Mouse (Mus musculus) limb, embryonic 15.5 days (tissue): ENCODE measurements around the gene C2cd4c. TPM values are rescaled to one million over a fixed set of nuclear protein-coding genes. Genes with fewer than 3 reads are reported as not detected.

Source experiments
- ATAC-seq: fragments of 200-750 bp; cut with Nextera tagmentation; 2 replicates; pipeline ENCODE4 v1.8.0; 2017; ENCODE audit warnings: low read depth, moderate TSS enrichment; ENCODE audit not compliant: insufficient number of reproducible peaks, low FRiP score, low TSS enrichment
- H3K27ac ChIP-seq: fragments of 300-500 bp; sonication (generic); 2 replicates; pipeline ENCODE4 v1.5.1; 2015; ENCODE audit warnings: moderate library complexity, mild to moderate bottlenecking, inconsistent platforms
- H3K27me3 ChIP-seq: fragments of 300-500 bp; sonication (generic); 2 replicates; pipeline ENCODE4 v1.6.1; 2015; ENCODE audit warnings: inconsistent platforms
- H3K36me3 ChIP-seq: fragments of 300-500 bp; sonication (generic); 2 replicates; pipeline ENCODE4 v1.6.1; 2015; ENCODE audit warnings: inconsistent platforms
- H3K4me1 ChIP-seq: fragments of 300-500 bp; sonication (generic); 2 replicates; pipeline ENCODE4 v1.6.1; 2015; ENCODE audit warnings: inconsistent platforms
- H3K4me2 ChIP-seq: fragments of 300-500 bp; sonication (generic); 2 replicates; pipeline ENCODE4 v1.6.1; 2015; ENCODE audit warnings: mild to moderate bottlenecking, inconsistent platforms
- H3K4me3 ChIP-seq: fragments of 300-500 bp; sonication (generic); 2 replicates; pipeline ENCODE4 v1.5.1; 2015; ENCODE audit warnings: mild to moderate bottlenecking, inconsistent platforms
- H3K9ac ChIP-seq: fragments of 300-500 bp; sonication (generic); 2 replicates; pipeline ENCODE4 v1.6.1; 2015; ENCODE audit warnings: inconsistent platforms
- H3K9me3 ChIP-seq: fragments of 300-500 bp; sonication (generic); 2 replicates; pipeline ENCODE4 v1.6.1; 2016; ENCODE audit warnings: inconsistent platforms
- WGBS: fragments of 180-500 bp; shearing (Covaris S2); methylation state at CpG from one replicate; pipeline ENCODE4 v1.1.7; 2015; 5-methylcytosine and 5-hydroxymethylcytosine counted together
- polyA plus RNA-seq: library from polyadenylated mRNA; unstranded; fragments of >200 nt; fragmentation: Nextera tagmentation; extraction: Ambion mirVana; gene quantifications from 2 replicates; pipeline ENCODE4 v1.2.1, GENCODE M21; 2015

Gene C2cd4c
- not detected in 2 replicates for polyA plus RNA-seq

DNA sequence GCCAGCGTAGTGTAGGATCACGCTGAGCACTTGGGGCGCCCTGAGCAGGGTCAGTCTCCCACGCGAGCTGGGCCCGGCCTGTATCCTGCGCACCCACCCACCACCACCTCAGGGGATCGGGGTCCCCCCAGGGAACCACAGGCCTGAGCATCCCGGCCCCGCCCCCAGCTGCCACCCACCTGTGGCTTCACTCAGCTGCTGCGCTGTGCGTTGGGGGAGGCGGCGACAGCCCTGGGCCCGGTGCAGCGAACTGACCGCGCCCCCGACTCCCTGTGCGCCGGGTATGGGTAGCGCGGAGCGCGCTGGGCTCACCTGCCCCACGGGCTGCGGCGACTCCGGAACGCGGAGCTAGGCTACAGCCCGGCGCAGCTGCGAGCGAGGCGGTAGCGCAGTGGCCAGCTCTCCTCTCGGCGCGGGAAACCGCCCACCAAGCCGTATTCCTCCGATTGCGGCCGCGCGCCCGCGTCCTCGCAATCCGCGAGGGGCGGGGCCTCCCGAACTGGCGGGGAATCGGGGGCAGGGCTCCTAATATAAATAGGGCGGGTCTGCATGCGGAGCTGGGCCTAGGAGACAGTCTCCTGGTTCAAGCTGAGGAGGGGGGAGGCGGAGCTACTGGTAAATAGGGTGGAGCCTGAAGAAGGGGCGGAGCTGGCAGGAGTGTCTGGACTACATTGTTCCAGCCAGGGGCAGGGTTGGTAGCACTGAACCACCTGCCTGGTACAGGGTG, at the start of gene C2cd4c:
TSS of gene C2cd4c (minus strand) at position 448 of the 727 bp plus-strand sequence.
- Histone ChIP-seq H3K4me1 (peaks cover 28% of the 10 kb centered on the region), H3K9me3 (no peaks in the 10 kb centered on the region), H3K27me3 (peaks cover 53% of the 10 kb centered on the region), H3K36me3 (no peaks in the 10 kb centered on the region), H3K4me2 (peak within 1 kb of the TSS; percentile 95), H3K27ac (no peak within 1 kb of the TSS), H3K4me3 (peak within 1 kb of the TSS; percentile 56), H3K9ac (peak within 1 kb of the TSS; percentile 31)
- peak; percentile 56 for ATAC-seq
- under 1% methylated on average over 60 of the region's 60 CpGs for WGBS

DNA sequence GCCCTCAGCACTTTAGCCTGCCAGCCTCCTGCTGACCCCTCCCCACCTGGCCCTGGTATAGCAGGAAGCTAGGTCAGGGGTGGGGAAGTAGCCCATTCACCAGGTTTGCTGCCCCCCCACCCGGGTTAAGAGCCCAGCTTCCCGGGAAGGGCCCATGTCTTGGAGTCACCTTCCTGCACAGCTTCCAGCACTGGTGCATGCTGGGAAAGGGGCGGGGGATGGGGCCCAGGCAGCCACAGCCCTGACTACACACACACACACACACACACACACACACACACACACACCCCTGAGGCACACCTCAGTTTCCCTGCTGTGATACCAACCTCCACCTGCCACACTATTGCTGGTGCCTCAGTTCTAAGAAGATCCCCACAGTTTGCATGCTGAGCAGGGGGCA, 48.0 kb upstream of the C2cd4c start:
- WGBS = 34% methylated on average over 3 of the region's 3 CpGs
- Histone ChIP-seq H3K4me3 (no peak overlapping the region), H3K36me3 (no peaks in the 10 kb centered on the region), H3K9me3 (no peaks in the 10 kb centered on the region), H3K27me3 (no peaks in the 10 kb centered on the region), H3K9ac (no peak overlapping the region), H3K4me1 (peaks cover 3% of the 10 kb centered on the region; the same call in 1 of the 2 replicates), H3K27ac (no peak overlapping the region), H3K4me2 (no peak overlapping the region)
- no peak for ATAC-seq

DNA sequence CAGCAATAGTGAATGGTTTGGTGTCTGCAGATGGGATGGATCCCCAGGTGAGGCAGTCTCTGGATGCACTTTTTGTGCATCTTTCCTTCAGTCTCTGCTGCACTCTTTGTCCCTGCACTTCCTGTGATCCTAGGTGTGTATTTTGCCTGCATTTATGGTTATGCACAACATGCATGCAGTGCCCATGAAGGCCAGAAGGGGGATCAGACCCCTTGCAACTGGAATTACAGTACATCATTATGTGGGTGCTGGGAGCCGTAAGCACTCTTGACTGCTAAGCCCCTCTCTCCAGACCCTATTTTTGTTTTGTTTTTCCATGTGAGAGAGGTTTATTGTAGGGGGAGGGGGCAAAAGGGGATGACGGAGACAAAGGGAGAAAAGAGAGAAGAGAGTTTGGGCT, 46.5 kb upstream of the C2cd4c start:
- H3K9me3 ChIP-seq = no peaks in the 10 kb centered on the region
- no peak overlapping the region for H3K27ac ChIP-seq
- H3K27me3 ChIP-seq = peaks cover under 1% of the 10 kb centered on the region; the same call in 1 of the 2 replicates
- WGBS = 61% methylated on average over 2 of the region's 2 CpGs
- ATAC-seq = no peak
- no peak overlapping the region for H3K4me3 ChIP-seq
- H3K36me3 ChIP-seq = no peaks in the 10 kb centered on the region
- no peak overlapping the region for H3K4me2 ChIP-seq
- H3K9ac ChIP-seq = no peak overlapping the region
- peaks cover 3% of the 10 kb centered on the region; the same call in 1 of the 2 replicates for H3K4me1 ChIP-seq

DNA sequence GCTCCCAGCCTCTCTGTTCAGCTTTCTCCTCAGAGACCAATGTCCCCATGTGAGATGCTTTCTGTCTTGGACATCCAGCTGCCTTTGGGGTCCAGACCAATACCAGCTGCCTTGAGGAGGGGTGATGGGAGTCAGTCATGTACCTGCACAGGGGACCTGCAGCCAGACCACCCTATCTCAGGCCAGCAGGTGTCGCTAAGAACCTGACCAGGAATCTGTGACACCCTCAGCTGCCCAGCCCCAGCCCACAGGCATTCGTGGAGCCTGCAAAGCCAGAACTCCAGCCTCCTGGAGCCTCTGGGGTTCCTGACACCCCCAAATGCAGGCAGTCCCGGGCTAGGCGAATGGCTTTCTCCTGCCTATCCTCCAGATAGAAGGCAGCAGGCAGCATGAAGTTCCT, 45.0 kb upstream of the C2cd4c start:
- Histone ChIP-seq H3K9me3 (no peaks in the 10 kb centered on the region), H3K36me3 (no peaks in the 10 kb centered on the region), H3K4me1 (no peaks in the 10 kb centered on the region; the same call in 1 of the 2 replicates), H3K4me2 (no peak overlapping the region), H3K9ac (no peak overlapping the region), H3K4me3 (no peak overlapping the region), H3K27ac (no peak overlapping the region), H3K27me3 (peaks cover 4% of the 10 kb centered on the region; the same call in 1 of the 2 replicates)
- 7% methylated on average over 4 of the region's 4 CpGs for WGBS
- ATAC-seq = no peak

DNA sequence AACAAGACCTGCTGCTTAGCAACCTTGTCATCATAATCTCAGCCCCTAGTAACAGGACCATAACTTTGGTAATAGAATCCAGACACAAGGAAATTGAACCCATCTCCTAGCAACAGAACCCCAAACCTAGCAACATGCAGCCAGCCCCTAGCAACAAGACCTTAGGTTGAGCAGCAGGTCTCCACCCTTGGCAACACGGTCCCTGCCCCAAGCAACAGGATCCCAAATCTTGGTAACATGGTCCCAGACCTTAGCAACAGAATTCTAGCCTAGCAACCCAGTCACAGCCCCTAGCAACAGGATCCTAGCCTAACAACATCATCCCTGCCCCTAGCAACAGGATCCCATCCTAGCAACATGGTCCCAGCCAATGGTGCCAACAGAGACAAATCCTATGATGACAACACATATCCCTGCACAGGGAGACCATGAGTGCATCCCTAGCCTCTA, 41.1 kb upstream of the C2cd4c start:
- Histone ChIP-seq H3K4me1 (no peaks in the 10 kb centered on the region), H3K4me3 (no peak overlapping the region), H3K27me3 (peaks cover 9% of the 10 kb centered on the region; the same call in 1 of the 2 replicates), H3K36me3 (no peaks in the 10 kb centered on the region), H3K4me2 (no peak overlapping the region), H3K9me3 (no peaks in the 10 kb centered on the region), H3K27ac (no peak overlapping the region), H3K9ac (no peak overlapping the region)
- 30% methylated on average over 1 of the region's 1 CpGs for WGBS
- peak; percentile 53 for ATAC-seq

DNA sequence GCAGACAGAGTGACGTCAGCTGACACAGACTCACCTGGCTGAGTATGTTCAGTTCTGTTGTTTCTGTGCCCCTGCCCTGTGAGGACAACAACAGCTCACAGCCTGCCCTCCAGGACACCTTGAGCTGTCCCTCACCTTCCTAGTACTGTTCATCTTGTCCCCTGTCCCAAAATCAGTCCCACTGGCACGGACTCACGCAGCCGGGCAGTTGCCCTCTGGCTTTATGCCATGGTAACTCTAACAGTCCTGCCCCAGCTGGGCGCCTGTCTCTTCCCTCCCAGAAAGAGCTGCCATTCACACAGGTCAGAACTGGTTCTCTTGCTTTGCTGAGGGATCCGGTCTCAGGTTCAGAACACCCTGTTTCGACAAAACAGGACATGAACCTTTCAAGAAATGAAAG, 39.0 kb upstream of the C2cd4c start:
- Histone ChIP-seq H3K9ac (no peak overlapping the region), H3K4me3 (no peak overlapping the region), H3K4me2 (no peak overlapping the region), H3K27ac (no peak overlapping the region), H3K4me1 (no peaks in the 10 kb centered on the region), H3K9me3 (no peaks in the 10 kb centered on the region), H3K36me3 (no peaks in the 10 kb centered on the region), H3K27me3 (peaks cover 9% of the 10 kb centered on the region; the same call in 1 of the 2 replicates)
- no peak for ATAC-seq
- 76% methylated on average over 7 of the region's 7 CpGs for WGBS

DNA sequence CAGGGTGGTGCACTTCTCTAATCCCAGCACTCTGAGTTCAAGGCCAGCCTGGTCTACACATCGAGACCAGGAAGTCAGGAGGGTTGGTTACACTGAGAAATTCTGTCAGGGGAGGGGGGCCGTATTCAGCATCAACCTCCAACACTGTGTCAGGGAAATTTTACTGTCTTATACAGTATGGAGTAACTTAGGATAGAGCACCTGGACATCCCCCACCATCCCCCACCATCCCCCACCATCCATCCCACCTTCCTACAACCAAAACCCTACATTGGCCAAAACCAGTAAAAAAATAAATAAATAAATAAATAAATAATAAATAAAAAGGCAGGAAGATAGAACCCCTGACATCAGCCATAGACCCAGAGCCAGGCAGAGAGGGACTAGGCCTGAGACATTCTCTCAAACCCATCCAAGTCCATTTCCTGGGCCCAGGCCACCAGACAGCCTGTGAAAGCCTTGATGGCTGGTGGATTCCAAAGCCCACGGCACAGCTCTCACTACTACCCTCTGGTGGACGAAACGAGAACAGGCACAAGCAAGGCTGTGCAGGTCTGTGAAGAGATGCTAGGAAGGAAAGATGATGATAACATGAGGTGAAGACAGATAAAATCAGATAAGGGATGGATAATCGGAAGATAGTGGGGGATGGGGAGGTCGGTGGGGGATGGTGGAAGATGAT, 35.4 kb upstream of the C2cd4c start:
- WGBS = 30% methylated on average over 7 of the region's 7 CpGs
- H3K27me3 ChIP-seq = peaks cover 6% of the 10 kb centered on the region; the same call in 1 of the 2 replicates
- no peak for ATAC-seq
- H3K4me3 ChIP-seq = no peak overlapping the region
- no peak overlapping the region for H3K27ac ChIP-seq
- H3K9me3 ChIP-seq = no peaks in the 10 kb centered on the region
- H3K9ac ChIP-seq = no peak overlapping the region
- no peak overlapping the region for H3K4me2 ChIP-seq
- H3K36me3 ChIP-seq = no peaks in the 10 kb centered on the region
- no peaks in the 10 kb centered on the region for H3K4me1 ChIP-seq

DNA sequence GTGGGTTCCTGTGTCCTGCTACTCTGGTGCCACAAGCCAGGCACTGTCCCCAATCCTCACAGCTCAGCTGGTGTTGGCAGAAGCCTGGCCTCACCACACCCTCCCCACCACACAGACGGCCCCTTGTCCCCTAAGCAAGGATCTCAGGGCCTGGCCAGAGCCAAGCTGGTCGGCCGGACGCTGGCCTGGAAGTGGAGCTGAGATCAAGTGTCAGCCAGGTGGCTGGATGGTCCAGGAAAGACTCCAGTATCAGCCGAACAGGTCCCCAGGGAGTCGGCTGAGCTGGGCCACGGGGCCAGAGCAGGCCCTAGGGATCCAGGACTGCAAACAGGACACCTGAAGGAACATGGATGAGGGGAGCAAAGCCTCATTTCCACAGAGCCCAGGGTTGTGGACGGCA, 31.9 kb upstream of the C2cd4c start, which contains the start of gene Odf3l2:
TSS of gene Odf3l2 (minus strand) at position 28 of the 400 bp plus-strand sequence.
- H3K27ac ChIP-seq = no peak within 1 kb of the TSS
- no peak within 1 kb of the TSS for H3K4me3 ChIP-seq
- whole genome bisulfite sequencing = 57% methylated on average over 8 of the region's 8 CpGs
- no peaks in the 10 kb centered on the region for H3K27me3 ChIP-seq
- no peaks in the 10 kb centered on the region for H3K36me3 ChIP-seq
- peak; percentile 25; the same call in 1 of the 2 replicates for ATAC-seq
- no peak within 1 kb of the TSS for H3K9ac ChIP-seq
- no peak within 1 kb of the TSS for H3K4me2 ChIP-seq
- no peaks in the 10 kb centered on the region for H3K4me1 ChIP-seq
- H3K9me3 ChIP-seq = no peaks in the 10 kb centered on the region

DNA sequence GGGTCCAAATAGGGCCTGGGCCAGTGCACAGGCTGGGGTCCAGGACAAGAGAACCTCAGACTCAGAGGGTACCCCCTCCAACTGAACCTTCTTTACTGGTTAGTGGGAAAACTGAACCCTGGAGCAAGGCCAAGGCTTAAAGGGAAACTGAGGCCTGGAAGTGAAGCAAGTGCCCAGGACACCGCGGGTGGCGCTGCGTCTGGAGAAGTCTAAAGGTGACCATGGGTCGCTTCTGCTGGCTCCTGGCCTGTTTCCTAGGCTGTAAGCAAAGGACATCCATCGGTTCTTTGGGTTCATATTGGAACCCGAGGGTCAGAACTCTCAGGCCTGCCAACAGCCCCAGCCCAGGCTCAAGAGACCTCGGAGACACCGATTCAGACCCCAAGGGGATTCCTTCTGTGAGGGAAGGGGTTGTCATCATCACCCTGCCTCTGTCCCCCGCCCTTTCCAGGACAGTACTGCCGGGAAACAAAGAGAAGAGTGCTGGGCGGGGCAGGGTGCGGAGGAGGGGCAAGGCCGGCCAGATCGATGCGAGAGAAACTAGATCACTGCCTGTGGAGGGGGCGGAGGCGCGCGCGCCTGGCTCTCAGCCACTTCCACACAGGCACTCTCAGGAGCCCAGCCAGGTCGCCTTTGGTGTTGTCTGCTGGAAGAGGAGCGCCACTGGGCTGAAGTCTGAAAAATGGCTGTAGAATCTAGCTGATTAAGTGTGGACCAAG, 24.8 kb upstream of the C2cd4c start:
- Histone ChIP-seq H3K4me2 (peak overlapping the region; percentile 94), H3K27me3 (peaks cover 35% of the 10 kb centered on the region), H3K4me1 (peaks cover 31% of the 10 kb centered on the region), H3K4me3 (peak overlapping the region; percentile 70), H3K27ac (0 out of 2 replicates have a peak overlapping the region, but pooled peaks have one; percentile 76), H3K36me3 (no peaks in the 10 kb centered on the region), H3K9me3 (no peaks in the 10 kb centered on the region), H3K9ac (0 out of 2 replicates have a peak overlapping the region, but pooled peaks have one; percentile 60)
- no peak for ATAC-seq
- WGBS = 10% methylated on average over 20 of the region's 23 CpGs

DNA sequence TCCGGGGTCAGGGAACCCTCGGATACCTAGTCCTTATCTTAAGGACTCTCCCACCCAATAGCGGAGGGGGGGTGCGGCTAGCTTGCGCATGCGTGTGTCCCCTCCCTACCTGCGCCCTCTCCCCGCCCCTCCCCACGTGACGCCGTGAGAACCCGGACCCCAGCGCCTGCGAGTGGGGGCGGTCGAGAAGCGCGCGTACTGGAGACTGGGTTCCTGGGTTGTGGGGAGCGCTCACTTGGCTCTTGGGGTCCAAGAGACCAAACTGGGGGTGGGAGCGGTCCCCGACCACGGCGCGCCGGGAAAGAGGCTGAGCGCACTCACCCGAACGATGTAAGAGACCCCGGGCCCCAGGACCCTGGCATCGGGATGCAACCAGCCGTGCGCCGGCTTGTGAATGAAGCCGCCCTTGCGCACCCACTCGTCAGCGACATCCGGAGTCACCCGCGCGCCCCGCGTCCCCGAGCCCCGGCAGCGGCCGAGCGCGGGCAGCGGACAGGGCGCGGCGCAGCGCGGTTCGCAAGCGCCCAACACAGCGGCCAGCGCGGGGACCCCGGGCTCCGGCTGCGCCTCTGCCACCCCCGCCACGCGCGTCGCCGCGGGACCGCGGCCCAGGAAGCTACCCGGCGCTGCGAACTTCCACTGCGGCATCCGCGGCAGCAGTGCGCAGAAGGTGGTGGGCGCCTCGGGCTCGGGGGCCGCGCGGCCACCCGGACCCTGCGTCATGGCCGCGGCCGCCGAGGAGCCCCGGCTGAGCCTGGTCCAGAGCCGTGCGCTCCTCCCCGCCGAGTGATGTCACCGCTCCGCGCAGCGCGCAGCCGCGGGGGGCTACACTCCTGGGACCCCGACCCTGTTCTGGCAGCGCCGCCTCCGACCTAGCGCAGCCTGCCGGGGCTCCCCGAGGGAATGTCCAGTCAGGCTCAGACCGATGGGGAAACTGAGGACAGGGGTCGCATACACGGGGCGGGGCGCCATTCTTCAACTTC, 23.6 kb upstream of the C2cd4c start, which contains the start of gene Shc2:
TSS of gene Shc2 (minus strand) at position 791 of the 983 bp plus-strand sequence.
- ATAC-seq = peak; percentile 69
- WGBS = under 1% methylated on average over 95 of the region's 116 CpGs

More for the DNA sequence above, 23.6 kb upstream of the C2cd4c start, which contains the start of gene Shc2:
- H3K4me3 ChIP-seq = peak within 1 kb of the TSS; percentile 70
- H3K4me2 ChIP-seq = peak within 1 kb of the TSS; percentile 94
- H3K9ac ChIP-seq = peak within 1 kb of the TSS; percentile 60
- peak within 1 kb of the TSS; percentile 76 for H3K27ac ChIP-seq
- no peaks in the 10 kb centered on the region for H3K9me3 ChIP-seq
- H3K4me1 ChIP-seq = peaks cover 31% of the 10 kb centered on the region
- peaks cover 35% of the 10 kb centered on the region for H3K27me3 ChIP-seq
- no peaks in the 10 kb centered on the region for H3K36me3 ChIP-seq
